Mouse (Mus musculus) ES-Bruce4 (cell line): ENCODE measurements around the gene Ocm.

ENCODE experiments used
- EP300 ChIP-seq: IDR thresholded peaks from 2 replicates; pipeline ENCODE4 v1.6.1; 2011; ENCODE audit warnings: low read depth, low read length; ENCODE audit not compliant: insufficient read depth
- POLR2A ChIP-seq: IDR thresholded peaks from one replicate; pipeline ENCODE4 v1.8.1; 2011; ENCODE audit warnings: low read length; ENCODE audit not compliant: insufficient read depth

DNA sequence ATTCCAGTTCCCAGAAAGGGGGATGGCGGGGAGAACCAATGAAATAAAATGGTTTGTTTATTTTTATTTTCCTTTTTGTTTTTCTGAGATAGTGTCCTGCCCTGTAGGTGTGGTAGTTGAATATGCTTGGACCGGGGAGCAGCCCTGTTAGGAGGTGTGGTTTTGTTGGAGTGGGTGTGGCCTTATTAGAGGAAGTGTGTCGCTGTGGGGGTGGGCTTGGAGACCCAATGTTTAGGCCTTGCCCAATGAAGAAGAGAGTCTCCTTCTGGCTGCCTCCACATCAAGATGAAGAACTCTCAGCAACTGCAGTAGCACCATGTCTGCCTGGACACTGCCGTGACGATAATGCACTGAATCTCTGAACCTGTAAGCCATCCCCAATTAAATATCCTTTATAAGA, 13.4 kb upstream of the Ocm start:
- TF ChIP-seq POLR2A (no peak), EP300 (no peak)
